ENCODE assay signal across 17 mouse cellular contexts in the genomic region with DNA sequence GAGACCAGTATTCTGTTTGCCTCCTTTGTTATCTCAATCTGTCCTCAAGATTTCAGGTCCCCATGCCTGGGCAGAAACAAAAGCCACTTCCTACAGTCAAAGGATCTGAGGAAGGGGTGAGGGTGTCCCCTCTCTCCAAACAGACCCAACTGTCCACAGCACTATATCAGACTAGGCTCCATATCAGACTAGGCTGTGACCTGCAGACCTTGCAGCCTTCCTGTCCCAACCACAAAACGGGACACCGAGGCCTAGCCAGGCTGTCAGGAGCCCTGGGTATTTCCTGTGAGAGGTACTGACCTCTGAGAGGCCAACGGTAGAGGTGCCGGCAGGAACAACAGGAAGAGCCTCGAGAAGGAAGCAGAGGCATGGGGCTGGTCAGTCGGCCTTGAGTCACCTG. TPM values are rescaled to one million over a fixed set of nuclear protein-coding genes. Genes with fewer than 3 reads are reported as not detected.
DNase-seq lines count a peak whose midpoint lies in the region; ATAC-seq and TF ChIP-seq lines count a peak whose summit lies in the region.
"Had no signal": no experiment of that assay in that cellular context is flagged by ENCODE, and none has a peak within 500 bp of the region (broad histone marks: within the 10 kb centered on the region; RNA-seq: fewer than 3 reads in every experiment).

No protein-coding gene starts in this region.

- H3K27me3 ChIP-seq in heart, embryonic 11.5 days (ENCODE audit: control insufficient read depth, insufficient read depth, low read length), result peaks cover 26% of the 10 kb centered on the region
- 0 out of 2 replicates have a peak, but pooled peaks cover 3% of the 10 kb centered on the region for H3K27me3 ChIP-seq in lung, postnatal 0 days (replicated peaks; ENCODE audit: insufficient read depth, low read length)
- peaks cover 17% of the 10 kb centered on the region for H3K27me3 ChIP-seq in liver, embryonic 12.5 days (replicated peaks)
- H3K27me3 ChIP-seq in intestine, embryonic 16.5 days (replicated peaks; ENCODE audit: control insufficient read depth, insufficient read depth, low read length), result peaks cover 15% of the 10 kb centered on the region

- peak overlapping the region; percentile 41; the same call in 1 of the 2 replicates for H3K27ac ChIP-seq in heart, embryonic 11.5 days (ENCODE audit: low read depth, low read length)
- H3K27ac ChIP-seq in lung, postnatal 0 days (ENCODE audit: low read length), result 0 out of 2 replicates have a peak overlapping the region, but pooled peaks have one; percentile 9
- H3K27ac ChIP-seq in liver, embryonic 12.5 days, result peak overlapping the region; percentile 54; the same call in 1 of the 2 replicates
- H3K27ac ChIP-seq in intestine, embryonic 16.5 days (ENCODE audit: low read length), result no peak overlapping the region
- H3K27ac ChIP-seq: heart, embryonic 15.5 days; kidney, postnatal 0 days; midbrain, embryonic 12.5 days had no signal

- WGBS in heart, embryonic 11.5 days (ENCODE audit: insufficient replicate concordance), result 35% methylated on average over 6 of the region's 6 CpGs
- WGBS in lung, postnatal 0 days, result 23% methylated on average over 6 of the region's 6 CpGs
- WGBS in liver, embryonic 12.5 days (ENCODE audit: insufficient replicate concordance), result 11% methylated on average over 6 of the region's 6 CpGs
- 42% methylated on average over 6 of the region's 6 CpGs for WGBS in intestine, embryonic 16.5 days

- TF ChIP-seq EP300 in lung, postnatal 0 days (IDR thresholded peaks at IDR 0.05), result no peak

- peak overlapping the region; percentile 10; the same call in 1 of the 2 replicates for H3K4me2 ChIP-seq in heart, embryonic 11.5 days
- no peak overlapping the region for H3K4me2 ChIP-seq in lung, postnatal 0 days (replicated peaks; ENCODE audit: low read depth, low read length)
- no peak overlapping the region; the same call in 1 of the 2 replicates for H3K4me2 ChIP-seq in liver, embryonic 12.5 days
- H3K4me2 ChIP-seq in intestine, embryonic 16.5 days (ENCODE audit: low read depth, low read length), result no peak overlapping the region
- H3K4me2 ChIP-seq: heart, embryonic 15.5 days; midbrain, embryonic 12.5 days had no signal

- ATAC-seq in heart, embryonic 11.5 days (replicated peaks; ENCODE audit: insufficient number of reproducible peaks, low FRiP score, low TSS enrichment), result no peak
- no peak for ATAC-seq in lung, postnatal 0 days
- ATAC-seq in liver, embryonic 12.5 days, result no peak
- no peak for ATAC-seq in intestine, embryonic 16.5 days

- H3K4me1 ChIP-seq in heart, embryonic 11.5 days (ENCODE audit: control insufficient read depth, insufficient read depth, low read length), result peaks cover 44% of the 10 kb centered on the region
- H3K4me1 ChIP-seq in lung, postnatal 0 days (ENCODE audit: insufficient read depth, low read depth, low read length), result peaks cover 17% of the 10 kb centered on the region; the same call in 1 of the 2 replicates
- H3K4me1 ChIP-seq in liver, embryonic 12.5 days, result peaks cover 99% of the 10 kb centered on the region
- peaks cover 10% of the 10 kb centered on the region; the same call in 1 of the 2 replicates for H3K4me1 ChIP-seq in intestine, embryonic 16.5 days (ENCODE audit: control insufficient read depth, insufficient read depth, low read length)

- H3K36me3 ChIP-seq in heart, embryonic 11.5 days (ENCODE audit: control insufficient read depth, insufficient read depth, low read length), result no peaks in the 10 kb centered on the region
- no peaks in the 10 kb centered on the region for H3K36me3 ChIP-seq in lung, postnatal 0 days (ENCODE audit: insufficient read depth, low read length)
- H3K36me3 ChIP-seq in liver, embryonic 12.5 days, result no peaks in the 10 kb centered on the region
- no peaks in the 10 kb centered on the region for H3K36me3 ChIP-seq in intestine, embryonic 16.5 days (ENCODE audit: control insufficient read depth, insufficient read depth, low read length)
- H3K36me3 ChIP-seq: heart, embryonic 15.5 days; midbrain, embryonic 12.5 days had no signal

- TF ChIP-seq CTCF in lung, postnatal 0 days (IDR thresholded peaks at IDR 0.05), result no peak

- H3K4me3 ChIP-seq in heart, embryonic 11.5 days (ENCODE audit: low read depth, low read length), result no peak overlapping the region
- no peak overlapping the region for H3K4me3 ChIP-seq in lung, postnatal 0 days (ENCODE audit: low read depth, low read length)
- no peak overlapping the region for H3K4me3 ChIP-seq in liver, embryonic 12.5 days
- no peak overlapping the region for H3K4me3 ChIP-seq in intestine, embryonic 16.5 days (ENCODE audit: low read length)
- H3K4me3 ChIP-seq: heart, embryonic 15.5 days; midbrain, embryonic 12.5 days; myocyte had no signal

- DNase-seq in heart, postnatal 25 days (ENCODE audit: low spot score), result no peak
- no peak for DNase-seq in lung, postnatal 0 days (ENCODE audit: low spot score)
- DNase-seq in lung, postnatal 36 days, result no peak
- DNase-seq in ovary, postnatal 14 days (ENCODE audit: low spot score), result no peak
- DNase-seq: adrenal gland, adult 8-10 months; cerebellum, adult 2 months; gastrocnemius, postnatal 36 days; lung, postnatal 14 days had no signal

- intact Hi-C loops in heart, postnatal 25 days (cut with DNase I), result no loop called here

- no peak overlapping the region; the same call in 1 of the 2 replicates for H3K9ac ChIP-seq in heart, embryonic 11.5 days (ENCODE audit: low read depth, low read length)
- H3K9ac ChIP-seq in lung, postnatal 0 days (replicated peaks; ENCODE audit: low read depth), result no peak overlapping the region
- no peak overlapping the region for H3K9ac ChIP-seq in liver, embryonic 12.5 days
- no peak overlapping the region for H3K9ac ChIP-seq in intestine, embryonic 16.5 days (ENCODE audit: low read depth, low read length)
- H3K9ac ChIP-seq: heart, embryonic 15.5 days; midbrain, embryonic 12.5 days had no signal

- H3K9me3 ChIP-seq in heart, embryonic 11.5 days (replicated peaks; ENCODE audit: control insufficient read depth, low read length), result no peaks in the 10 kb centered on the region
- H3K9me3 ChIP-seq in lung, postnatal 0 days (ENCODE audit: low read length), result no peaks in the 10 kb centered on the region
- no peaks in the 10 kb centered on the region for H3K9me3 ChIP-seq in liver, embryonic 12.5 days (replicated peaks)
- no peaks in the 10 kb centered on the region for H3K9me3 ChIP-seq in intestine, embryonic 16.5 days (ENCODE audit: control insufficient read depth, low read length)
- H3K9me3 ChIP-seq: heart, embryonic 15.5 days; midbrain, embryonic 12.5 days had no signal

RNA-seq across cellular contexts. Expression of a gene that starts 5.2 kb away (rescaled TPM):
- polyA plus RNA-seq in heart, embryonic 11.5 days (2014; fragmentation: Nextera tagmentation; extraction: Ambion mirVana), result 4.0 and 4.6 TPM in 2 replicates
- total RNA-seq in heart, postnatal 25 days (2021), result 10 to 100 TPM in 1 of 2 experiments, 1 to 10 TPM in 1; 9.2 to 12.9 TPM
- 11.1 and 12.2 TPM in 2 replicates for polyA plus RNA-seq in lung, postnatal 0 days (2015; fragmentation: Nextera tagmentation; extraction: Ambion mirVana)
- polyA plus RNA-seq in liver, embryonic 12.5 days (2016; fragmentation: Nextera tagmentation; extraction: Ambion mirVana), result 11.1 and 11.7 TPM in 2 replicates
- polyA plus RNA-seq in intestine, embryonic 16.5 days (2015; fragmentation: Nextera tagmentation; extraction: Ambion mirVana), result 5.9 and 7.5 TPM in 2 replicates

RNA-seq across cellular contexts. Expression of a gene that starts 43.4 kb away (rescaled TPM):
- 93.8 and 101 TPM in 2 replicates for polyA plus RNA-seq in heart, embryonic 11.5 days (2014; fragmentation: Nextera tagmentation; extraction: Ambion mirVana)
- total RNA-seq in heart, postnatal 25 days (2021), result 10 to 100 TPM; 40.9 to 42.8 TPM
- polyA plus RNA-seq in lung, postnatal 0 days (2015; fragmentation: Nextera tagmentation; extraction: Ambion mirVana), result 41.5 and 44.3 TPM in 2 replicates
- polyA plus RNA-seq in liver, embryonic 12.5 days (2016; fragmentation: Nextera tagmentation; extraction: Ambion mirVana), result 174 and 192 TPM in 2 replicates
- 119 and 141 TPM in 2 replicates for polyA plus RNA-seq in intestine, embryonic 16.5 days (2015; fragmentation: Nextera tagmentation; extraction: Ambion mirVana)

RNA-seq across cellular contexts. Expression of a gene that starts 49.2 kb away (rescaled TPM):
- not detected in 2 replicates for polyA plus RNA-seq in heart, embryonic 11.5 days (2014; fragmentation: Nextera tagmentation; extraction: Ambion mirVana)
- under 1 TPM in 1 of 2 experiments, not detected in 1; 0.31 TPM for total RNA-seq in heart, postnatal 25 days (2021)
- 0.94 and 1.0 TPM in 2 replicates for polyA plus RNA-seq in lung, postnatal 0 days (2015; fragmentation: Nextera tagmentation; extraction: Ambion mirVana)
- 0.12 TPM in 1 of 2 replicates, not detected in the other for polyA plus RNA-seq in liver, embryonic 12.5 days (2016; fragmentation: Nextera tagmentation; extraction: Ambion mirVana)
- polyA plus RNA-seq in intestine, embryonic 16.5 days (2015; fragmentation: Nextera tagmentation; extraction: Ambion mirVana), result 19.2 and 21.2 TPM in 2 replicates
- total RNA-seq: left cerebral cortex, postnatal 10 days; neutrophil, adult 5-6 weeks had no signal
- polyA plus RNA-seq: heart, embryonic 15.5 days; midbrain, embryonic 12.5 days; myocyte had no signal
